Mouse (Mus musculus) heart, postnatal 0 days (tissue): Measurements from ENCODE around the gene Olfr153. TPM values are rescaled to one million over a fixed set of nuclear protein-coding genes. Genes with fewer than 3 reads are reported as not detected.
"Not testable (repeated sequence)": the region's sequence is repeated elsewhere in the genome, so short reads cannot be mapped to it uniquely, and the experiment has no call there.

Experiments
- ATAC-seq: fragments of 200-750 bp; cut with Nextera tagmentation; 2 replicates; pipeline ENCODE4 v1.8.0; 2017; ENCODE audit warnings: low read depth, moderate number of reproducible peaks, moderate library complexity; ENCODE audit not compliant: insufficient read depth
- DNase-seq: peaks from one replicate; pipeline ENCODE4 v3.0.0-alpha.2; 2016; ENCODE audit warnings: low spot score
- H3K27ac ChIP-seq: fragments of 300-500 bp; sonication (generic); 2 replicates; pipeline ENCODE4 v1.5.1; 2014; ENCODE audit warnings: low read depth, mild to moderate bottlenecking
- H3K27me3 ChIP-seq: fragments of 300-500 bp; sonication (generic); 2 replicates; pipeline ENCODE4 v1.6.1; 2014; ENCODE audit warnings: low read length, mixed read lengths; ENCODE audit not compliant: control insufficient read depth, insufficient read depth
- H3K36me3 ChIP-seq: fragments of 300-500 bp; sonication (generic); replicated peaks from 2 replicates; pipeline ENCODE4 v1.6.1; 2014; ENCODE audit warnings: low read length, mixed read lengths; ENCODE audit not compliant: control insufficient read depth, insufficient read depth
- H3K4me1 ChIP-seq: fragments of 300-500 bp; sonication (generic); 2 replicates; pipeline ENCODE4 v1.6.1; 2014; ENCODE audit warnings: antibody characterized with exemption; ENCODE audit not compliant: control insufficient read depth, insufficient read depth
- H3K4me2 ChIP-seq: fragments of 300-500 bp; sonication (generic); 2 replicates; pipeline ENCODE4 v1.6.1; 2014; ENCODE audit warnings: low read depth, mild to moderate bottlenecking, low read length, moderate library complexity
- H3K4me3 ChIP-seq: fragments of 300-500 bp; sonication (generic); 2 replicates; pipeline ENCODE4 v1.5.1; 2014; ENCODE audit warnings: low read depth, low read length
- H3K9ac ChIP-seq: fragments of 300-500 bp; sonication (generic); replicated peaks from 2 replicates; pipeline ENCODE4 v1.6.1; 2014; ENCODE audit warnings: low read depth, low read length, mixed read lengths
- H3K9me3 ChIP-seq: fragments of 300-500 bp; sonication (generic); replicated peaks from 2 replicates; pipeline ENCODE4 v1.6.1; 2016; ENCODE audit warnings: low read length; ENCODE audit not compliant: control insufficient read depth
- CTCF ChIP-seq: IDR thresholded peaks from 2 replicates; pipeline ENCODE4 v1.5.1; 2016; ENCODE audit warnings: antibody characterized with exemption, control low read depth, low read depth
- EP300 ChIP-seq: IDR thresholded peaks from 2 replicates; pipeline ENCODE4 v1.6.1; 2016; ENCODE audit warnings: antibody characterized with exemption, low read depth
- WGBS: fragments of 180-500 bp; shearing (Covaris S2); extraction: QIAGEN DNeasy Blood & Tissue Kit; methylation state at CpG from one replicate; pipeline ENCODE4 v1.1.7; 2014; 5-methylcytosine and 5-hydroxymethylcytosine counted together
- polyA plus RNA-seq: library from polyadenylated mRNA; unstranded; fragments of >200 nt; fragmentation: Nextera tagmentation; extraction: Ambion mirVana; gene quantifications from 2 replicates; pipeline ENCODE4 v1.2.1, GENCODE M21; 2015
- total RNA-seq: library from RNA; depleted of rRNA; stranded (reverse); fragments of >200 nt; gene quantifications from 2 replicates; pipeline ENCODE4 v1.2.3, GENCODE M21; 2014; ENCODE audit warnings: low replicate concordance; rRNA removed

The Olfr153 gene
- not detected in 2 replicates for total RNA-seq
- polyA plus RNA-seq, result not detected in 2 replicates

DNA sequence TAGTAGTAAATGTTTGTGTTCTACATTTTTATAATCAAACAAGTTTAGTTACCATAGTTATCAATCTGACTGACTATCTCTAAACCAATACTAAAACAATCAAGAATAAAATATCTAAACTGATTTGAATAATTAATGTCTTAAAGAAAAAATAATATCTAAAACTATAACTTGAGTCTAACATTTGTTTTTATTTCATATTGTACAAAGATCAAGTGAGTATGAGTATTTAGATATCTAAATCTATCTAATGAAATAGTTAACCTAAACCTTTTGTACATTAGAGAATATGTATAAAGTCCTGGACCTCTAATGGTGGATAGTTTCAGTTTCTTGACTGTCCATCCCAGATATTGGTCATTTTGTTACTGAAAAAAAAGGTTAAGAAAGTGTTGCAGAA, at the start of gene Olfr153:
Gene Olfr153 (plus strand): TSS at position 301 of the 400 bp plus-strand sequence.
- Histone ChIP-seq H3K9me3 (no peaks in the 10 kb centered on the region), H3K4me2 (no peak within 1 kb of the TSS), H3K27ac (no peak within 1 kb of the TSS), H3K27me3 (no peaks in the 10 kb centered on the region), H3K4me1 (no peaks in the 10 kb centered on the region), H3K36me3 (no peaks in the 10 kb centered on the region), H3K4me3 (no peak within 1 kb of the TSS), H3K9ac (no peak within 1 kb of the TSS)
- no peak for DNase-seq
- ATAC-seq, result no peak
- TF ChIP-seq CTCF (no peak), EP300 (no peak)

DNA sequence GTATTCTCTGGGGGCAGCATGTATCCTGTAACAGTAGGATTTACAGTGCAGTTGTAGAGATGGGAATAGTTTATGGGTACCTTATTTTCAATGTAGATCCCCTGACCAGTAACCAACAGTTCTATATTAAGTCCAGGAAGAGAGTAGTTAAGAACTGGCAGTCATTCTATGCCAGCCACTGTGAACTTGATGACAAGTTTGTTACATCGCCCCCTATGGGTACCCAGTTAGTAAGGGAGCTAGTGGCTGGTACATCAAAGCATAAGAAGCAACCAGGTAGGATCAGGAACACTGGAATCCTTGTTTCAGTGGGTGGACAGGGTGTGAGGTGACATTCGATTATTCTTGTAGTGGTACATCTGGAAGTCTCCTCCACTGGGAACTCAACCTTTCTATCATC, 49.3 kb upstream of the Olfr153 start:
- no peak for TF ChIP-seq EP300
- no peak for TF ChIP-seq CTCF
- H3K36me3 ChIP-seq, result no peaks in the 10 kb centered on the region
- 76% methylated on average over 2 of the region's 2 CpGs for WGBS
- H3K4me1 ChIP-seq, result no peaks in the 10 kb centered on the region
- no peak overlapping the region for H3K4me2 ChIP-seq
- no peak for DNase-seq
- no peaks in the 10 kb centered on the region for H3K9me3 ChIP-seq
- H3K27ac ChIP-seq, result no peak overlapping the region
- H3K9ac ChIP-seq, result no peak overlapping the region
- H3K27me3 ChIP-seq, result no peaks in the 10 kb centered on the region
- no peak overlapping the region for H3K4me3 ChIP-seq
- no peak for ATAC-seq

DNA sequence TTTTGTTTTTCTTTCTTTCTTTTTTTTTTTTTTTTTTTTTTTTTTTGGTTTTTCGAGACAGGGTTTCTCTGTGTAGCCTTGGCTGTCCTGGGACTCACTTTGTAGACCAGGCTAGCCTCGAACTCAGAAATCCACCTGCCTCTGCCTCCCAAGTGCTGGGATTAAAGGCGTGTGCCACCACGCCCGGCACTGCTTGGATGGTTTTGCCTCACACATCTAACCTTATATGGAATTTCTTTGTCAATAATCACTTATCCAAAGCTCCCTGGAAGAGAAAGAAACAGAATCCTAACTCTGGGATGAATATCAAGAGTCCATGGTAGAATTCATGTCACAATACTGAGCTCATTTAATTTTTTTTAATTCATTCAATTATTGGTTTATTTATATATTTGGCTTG, 34.6 kb upstream of the Olfr153 start, which contains the start of gene Pramel7:
Gene Pramel7 (minus strand): TSS at position 101 of the 400 bp plus-strand sequence.
- H3K27me3 ChIP-seq, H3K4me1 ChIP-seq, H3K9me3 ChIP-seq, H3K36me3 ChIP-seq, ATAC-seq, H3K4me2 ChIP-seq, DNase-seq, H3K27ac ChIP-seq, H3K9ac ChIP-seq, H3K4me3 ChIP-seq: not testable (repeated sequence)
- 95% methylated on average over 3 of the region's 5 CpGs for WGBS

GRCm38 (mm10) chr2:87506265-87506664, 25.3 kb upstream of the Olfr153 start, which contains the start of gene Pramel6:
Gene Pramel6, plus strand, starts transcription at chr2:87506565.
- 79% methylated on average over 6 of the region's 6 CpGs for WGBS
- H3K9me3 ChIP-seq, result no peaks in the 10 kb centered on the region

DNA sequence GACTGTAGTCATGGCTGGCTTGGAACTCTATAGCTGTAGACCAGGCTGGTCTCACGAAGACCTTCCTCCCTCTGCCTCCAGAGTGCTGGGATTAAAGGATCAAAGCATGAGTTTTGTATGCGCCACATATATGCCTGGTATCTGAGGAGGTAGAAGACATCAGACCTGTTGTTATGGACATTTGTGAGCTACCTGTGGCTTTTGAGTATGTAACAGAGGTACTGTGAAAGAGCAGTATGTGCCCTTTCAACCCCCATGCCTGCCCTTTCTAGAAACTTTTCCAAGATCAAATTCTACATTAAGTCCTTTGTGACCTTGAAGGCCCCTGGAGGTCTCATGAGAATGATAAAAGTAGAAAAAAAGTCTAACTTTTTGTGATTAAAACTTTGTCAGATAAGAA, 16.6 kb upstream of the Olfr153 start:
- no peaks in the 10 kb centered on the region for H3K9me3 ChIP-seq
- no peak overlapping the region for H3K4me3 ChIP-seq
- no peak for DNase-seq
- no peak overlapping the region for H3K27ac ChIP-seq
- H3K27me3 ChIP-seq, result no peaks in the 10 kb centered on the region
- TF ChIP-seq EP300, result no peak
- no peak overlapping the region for H3K9ac ChIP-seq
- H3K4me1 ChIP-seq, result no peaks in the 10 kb centered on the region
- no peak for ATAC-seq
- no peaks in the 10 kb centered on the region for H3K36me3 ChIP-seq
- H3K4me2 ChIP-seq, result no peak overlapping the region
- WGBS, result 82% methylated on average over 2 of the region's 2 CpGs

More at GRCm38 (mm10) chr2:87506265-87506664, 25.3 kb upstream of the Olfr153 start, which contains the start of gene Pramel6:
- Histone ChIP-seq H3K36me3 (no peaks in the 10 kb centered on the region), H3K27ac (no peak within 1 kb of the TSS), H3K4me3 (no peak within 1 kb of the TSS), H3K4me1 (no peaks in the 10 kb centered on the region), H3K9ac (no peak within 1 kb of the TSS), H3K27me3 (no peaks in the 10 kb centered on the region), H3K4me2 (no peak within 1 kb of the TSS)
- ATAC-seq (no peak), DNase-seq (no peak)
- no peak for TF ChIP-seq EP300
- TF ChIP-seq CTCF, result no peak

DNA sequence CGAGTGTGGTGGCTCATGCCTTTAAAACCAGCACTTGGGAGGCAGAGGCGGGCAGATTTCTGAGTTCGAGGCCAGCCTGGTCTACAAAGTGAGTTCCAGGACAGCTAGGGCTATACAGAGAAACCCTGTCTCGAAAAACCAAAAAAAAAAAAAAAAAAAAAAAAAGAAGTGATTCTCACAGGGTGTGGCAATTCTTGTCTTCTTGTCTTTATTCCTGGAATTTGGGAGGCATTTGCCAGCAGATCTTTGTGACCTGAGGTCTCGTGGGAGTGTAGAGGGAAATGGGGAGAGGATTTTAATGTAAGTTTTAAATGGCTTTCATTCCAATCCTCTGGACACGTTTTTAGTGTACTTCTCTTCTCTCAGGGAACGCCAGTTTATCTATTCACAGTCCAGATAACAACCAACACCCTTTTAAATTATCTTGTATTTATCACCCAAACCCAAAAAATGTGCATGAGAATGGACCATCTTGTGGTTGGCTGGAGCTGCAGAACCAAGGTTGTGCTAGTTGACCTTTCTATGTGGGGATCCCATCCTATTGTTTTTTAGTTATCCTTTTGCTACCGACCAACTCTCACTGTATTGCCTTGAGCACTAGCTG, 16.0 kb upstream of the Olfr153 start:
- WGBS, result 55% methylated on average over 7 of the region's 8 CpGs

More for the DNA sequence above, 16.0 kb upstream of the Olfr153 start:
- DNase-seq, result no peak
- Histone ChIP-seq H3K9me3 (no peaks in the 10 kb centered on the region), H3K27me3 (no peaks in the 10 kb centered on the region), H3K4me3 (no peak overlapping the region), H3K9ac (no peak overlapping the region), H3K4me2 (no peak overlapping the region), H3K36me3 (no peaks in the 10 kb centered on the region), H3K27ac (no peak overlapping the region), H3K4me1 (no peaks in the 10 kb centered on the region)
- ATAC-seq, result no peak
- no peak for TF ChIP-seq CTCF
- no peak for TF ChIP-seq EP300
